Mouse (Mus musculus): ENCODE results near the gene Entpd6.

The Entpd6 gene

DNA sequence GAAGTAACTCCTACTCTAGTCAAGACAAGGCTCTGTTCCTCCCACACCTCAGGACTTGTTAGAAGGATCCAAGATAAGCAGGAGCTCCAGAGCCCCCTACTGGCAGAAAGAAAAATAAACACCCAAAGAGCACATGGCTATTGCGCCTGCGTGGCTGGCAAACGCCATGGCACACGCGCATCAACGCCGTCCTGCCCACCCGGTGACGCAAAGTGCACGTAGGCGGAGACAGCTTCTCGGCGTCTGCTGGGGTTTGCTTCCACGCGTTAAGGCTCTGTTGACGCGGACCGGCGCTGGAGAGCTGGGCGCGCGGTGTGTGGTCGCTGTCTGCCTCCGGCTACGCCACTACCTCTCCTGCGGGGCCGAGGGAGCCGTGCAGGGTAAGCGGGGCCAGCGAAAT, at the start of gene Entpd6:
TSS of gene Entpd6 (plus strand) at position 189 of the 400 bp plus-strand sequence.
- DNase-seq (ENCODE audit: low spot score in 2 of 2), result peak; percentile 80 to 84

DNA sequence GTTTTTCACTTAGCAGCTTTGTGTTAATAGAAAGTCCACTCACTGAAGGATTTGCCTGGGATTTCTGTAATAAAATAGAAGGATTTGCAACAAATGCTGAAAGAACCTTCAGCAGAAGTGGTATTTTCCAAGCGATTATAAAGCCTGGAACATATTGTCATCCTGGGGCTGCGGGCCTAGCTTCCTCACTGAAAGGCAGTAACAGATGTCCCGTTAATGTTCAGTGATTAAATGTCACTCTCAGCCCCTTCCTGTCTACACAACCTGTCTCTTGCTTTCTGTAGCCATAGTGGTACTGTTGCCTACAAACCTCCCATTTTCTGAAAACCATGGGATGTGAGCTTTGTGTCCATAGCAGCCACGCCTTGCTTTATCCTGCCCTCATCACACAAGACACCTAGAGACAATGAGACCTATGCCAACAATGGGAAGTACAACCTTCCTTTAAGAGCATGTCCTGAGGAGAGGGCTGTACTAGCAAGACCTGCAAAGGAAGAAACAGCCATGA, 36.6 kb upstream of the Entpd6 start:
- no peak for DNase-seq (ENCODE audit: low spot score in 2 of 2)

DNA sequence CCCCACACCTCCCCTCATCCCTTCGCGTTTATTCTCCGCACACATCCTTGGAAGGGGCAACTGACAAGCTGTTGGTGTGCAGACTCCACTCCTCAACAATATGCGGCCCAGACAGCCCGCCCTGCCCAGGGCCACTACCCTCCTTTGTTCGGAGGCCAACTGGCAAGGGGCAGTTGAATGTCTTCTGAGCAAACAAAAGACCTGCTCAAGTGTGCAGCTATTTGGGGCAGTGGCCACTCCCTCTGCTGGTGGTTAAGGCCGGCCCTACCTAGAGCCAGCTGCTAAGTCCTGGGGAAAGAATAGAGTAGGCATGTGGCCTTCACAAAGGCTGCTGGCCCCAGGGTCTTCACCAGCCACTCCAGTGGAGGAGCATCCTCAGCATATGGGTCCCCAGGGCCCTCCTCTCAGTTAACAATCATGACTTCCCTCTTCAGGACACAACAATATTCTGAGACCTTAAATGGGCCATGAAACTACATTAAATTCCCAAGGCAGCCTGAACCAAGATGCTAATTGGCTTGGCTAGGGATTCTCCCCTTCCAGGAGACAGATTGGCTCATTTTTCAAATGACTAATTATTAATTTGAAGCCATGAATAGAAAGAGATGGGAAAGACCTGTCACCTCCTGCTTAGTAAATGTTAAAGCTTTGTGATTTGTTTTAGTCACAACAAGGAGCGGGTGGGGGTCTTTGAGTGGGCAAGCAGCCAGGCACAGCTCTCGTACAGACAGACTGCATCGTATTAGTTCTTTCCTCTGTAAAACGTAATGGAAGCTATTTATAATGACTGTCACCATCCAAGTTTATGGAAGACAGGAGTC, 12.9 kb upstream of the Entpd6 start:
- DNase-seq (ENCODE audit: low spot score in 2 of 2), result no peak

DNA sequence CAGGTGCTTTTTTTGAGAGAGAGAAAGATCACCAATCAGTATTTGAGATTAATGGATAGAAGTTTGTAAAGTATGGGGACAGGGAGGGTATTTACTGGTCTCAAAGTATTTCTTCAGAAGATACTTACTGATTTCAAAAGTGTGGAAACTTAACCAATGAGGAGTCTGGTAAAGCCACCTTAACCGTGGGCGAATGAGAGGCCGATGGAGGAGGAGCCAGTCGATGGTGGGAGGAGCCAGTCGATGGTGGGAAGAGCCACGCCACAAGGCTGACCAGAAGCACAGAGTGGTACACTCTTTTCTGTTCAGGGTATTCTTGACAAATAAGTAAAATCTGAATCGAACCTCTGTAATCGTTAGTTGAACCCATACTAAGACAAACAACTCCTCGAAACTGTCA, 11.0 kb upstream of the Entpd6 start:
- DNase-seq (ENCODE audit: low spot score in 2 of 2), result no peak

DNA sequence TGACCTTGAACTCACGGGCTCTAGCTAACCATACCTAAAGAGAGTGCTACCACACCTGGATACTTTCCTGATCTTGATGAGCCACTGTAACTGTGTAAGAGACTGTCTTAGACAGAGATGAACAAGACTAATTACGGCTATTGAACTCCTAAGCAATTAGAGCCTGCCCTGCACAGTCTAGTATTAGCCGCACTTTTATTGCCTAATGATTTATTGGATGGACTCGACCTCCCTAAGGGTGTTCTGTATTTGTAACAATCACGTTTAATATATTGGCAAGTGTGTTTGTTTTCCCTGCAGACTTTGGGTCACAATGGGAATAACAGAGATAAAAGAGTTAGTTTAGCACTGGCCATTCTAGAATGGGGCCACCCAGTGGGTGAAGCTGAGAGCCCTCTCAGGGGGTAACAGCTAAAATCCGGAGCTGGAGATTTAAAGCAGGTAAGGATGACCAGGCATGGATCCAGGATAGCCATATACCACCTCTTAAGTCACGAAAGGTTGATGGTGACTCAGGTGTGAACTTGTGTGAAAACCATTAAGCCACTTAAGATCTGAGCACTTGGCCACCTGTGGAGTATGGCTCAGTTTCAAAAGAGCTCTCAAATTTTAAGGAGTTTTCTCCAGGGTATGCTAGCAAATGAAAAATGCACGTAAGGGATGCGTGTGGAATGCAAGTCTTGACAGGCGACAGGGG, 8.5 kb upstream of the Entpd6 start:
- no peak for DNase-seq (ENCODE audit: low spot score in 2 of 2)

DNA sequence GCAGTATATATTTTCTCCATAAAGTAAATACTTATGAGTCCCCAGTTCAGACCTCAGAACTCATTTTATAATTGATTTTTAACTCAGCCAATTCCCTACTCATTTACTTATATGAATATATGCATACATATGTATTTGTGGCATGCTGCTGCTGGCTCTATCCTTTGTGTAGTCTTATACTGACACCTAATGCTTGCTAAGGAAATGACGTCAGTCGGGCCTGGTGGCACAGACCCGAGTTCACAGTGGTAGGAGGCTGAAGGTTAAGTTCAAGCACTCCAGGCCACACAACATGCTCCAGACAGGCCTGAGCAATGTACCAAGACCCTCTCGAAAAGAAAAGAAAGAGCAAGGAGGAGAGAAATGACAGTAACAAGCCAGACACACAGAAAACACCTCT, 7.4 kb upstream of the Entpd6 start:
- no peak for DNase-seq (ENCODE audit: low spot score in 2 of 2)

DNA sequence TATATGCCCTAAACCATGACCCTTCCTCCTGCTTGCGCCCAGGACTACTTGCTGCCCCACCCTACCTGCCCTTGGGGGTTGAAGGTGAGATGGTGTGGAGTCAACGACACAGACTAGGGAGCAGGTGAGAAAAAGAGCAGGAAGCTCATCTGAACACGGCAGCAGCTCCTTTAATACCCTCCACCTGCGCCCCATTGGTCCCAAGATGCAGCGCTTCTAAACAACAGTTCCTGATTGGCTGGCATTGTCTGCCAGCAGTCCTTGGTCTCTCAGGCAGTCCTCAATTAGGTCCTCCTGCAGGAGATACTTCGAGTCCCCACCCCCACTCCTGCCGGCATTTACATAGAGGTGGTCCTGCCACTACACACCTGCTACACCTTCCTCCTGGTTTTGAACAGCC, 3.8 kb upstream of the Entpd6 start:
- no peak for DNase-seq (ENCODE audit: low spot score in 2 of 2)

DNA sequence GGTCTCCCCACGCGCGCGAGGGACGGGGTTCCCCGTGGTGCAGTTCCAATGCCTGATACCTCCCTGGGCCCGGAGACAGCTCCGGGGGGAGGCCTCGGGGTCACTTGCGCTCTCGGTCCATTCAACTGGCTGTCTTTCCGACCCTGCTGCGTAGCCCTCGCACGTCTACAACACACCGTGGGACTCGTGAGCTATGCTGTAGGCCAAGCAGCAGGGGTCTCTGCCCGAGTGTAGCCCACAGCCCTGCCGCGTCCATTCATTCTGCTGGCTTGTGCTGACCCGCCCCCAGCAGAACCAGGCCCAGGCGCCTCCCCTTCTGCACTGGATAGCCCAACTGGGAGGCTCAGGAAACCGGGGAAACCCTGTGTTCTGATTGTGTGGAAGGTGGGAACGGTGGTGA, 441 bp downstream of the Entpd6 start:
- DNase-seq (ENCODE audit: low spot score in 2 of 2), result peak in 1 of 2 experiments; percentile 11

DNA sequence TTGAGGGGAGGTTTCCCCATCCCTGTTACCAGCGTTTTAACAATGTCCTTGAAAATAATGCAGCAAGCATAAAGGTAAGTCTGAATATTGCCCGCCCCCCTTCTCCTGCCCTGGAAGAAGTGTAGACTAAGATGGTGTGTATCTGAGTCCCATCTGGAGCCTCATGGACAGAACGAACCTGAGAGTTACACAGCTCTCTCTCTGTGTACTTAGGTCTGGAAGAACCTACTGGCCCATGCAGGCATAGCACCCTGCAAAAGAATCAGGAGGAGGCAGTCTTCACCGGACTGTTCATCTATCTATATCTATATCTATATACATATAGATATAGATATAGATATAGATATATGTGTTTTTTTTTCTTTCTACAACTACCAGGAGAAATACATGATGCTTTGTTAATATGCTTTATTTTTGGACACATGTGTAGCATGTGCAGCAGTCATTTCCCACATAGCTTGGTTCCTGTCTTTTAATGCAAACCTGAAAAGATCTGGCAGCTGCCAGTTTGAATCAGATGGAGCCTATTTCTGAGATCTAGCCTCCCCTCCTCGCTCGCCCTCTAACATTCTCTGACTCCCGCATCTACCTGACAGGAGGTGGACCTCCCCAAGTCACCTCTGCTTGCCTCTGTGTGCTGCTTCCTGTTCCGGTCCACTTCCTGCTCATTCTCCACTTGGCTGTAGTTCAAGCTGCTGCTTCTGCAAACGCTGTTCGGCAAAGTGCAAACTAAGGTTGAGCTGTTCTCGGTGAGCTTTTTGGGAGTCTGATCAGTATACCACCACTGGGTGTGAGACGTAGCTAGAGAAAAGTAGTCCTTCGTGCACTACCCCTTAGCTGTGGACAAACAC, 1.5 kb downstream of the Entpd6 start:
- DNase-seq (ENCODE audit: low spot score in 2 of 2), result no peak

DNA sequence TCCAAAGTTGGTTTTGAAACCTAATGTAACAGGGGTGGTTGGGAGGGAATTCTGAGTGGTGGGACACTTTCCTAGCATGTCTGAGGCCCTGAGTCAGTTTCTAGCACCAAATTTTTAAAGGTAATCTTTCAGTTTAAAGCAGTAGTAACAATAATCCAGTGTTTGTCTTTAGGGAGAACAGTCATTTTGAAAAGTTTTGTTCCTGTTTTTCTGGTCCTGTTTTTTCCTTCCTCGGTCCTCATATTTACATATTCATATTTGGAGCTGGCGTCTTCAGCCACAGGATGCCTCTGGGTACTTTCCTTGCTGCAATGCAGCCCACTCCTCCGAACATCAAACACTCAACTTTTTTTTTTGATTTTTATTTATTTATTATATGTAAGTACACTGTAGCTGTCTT, 6.2 kb downstream of the Entpd6 start:
- DNase-seq (ENCODE audit: low spot score in 2 of 2), result no peak

DNA sequence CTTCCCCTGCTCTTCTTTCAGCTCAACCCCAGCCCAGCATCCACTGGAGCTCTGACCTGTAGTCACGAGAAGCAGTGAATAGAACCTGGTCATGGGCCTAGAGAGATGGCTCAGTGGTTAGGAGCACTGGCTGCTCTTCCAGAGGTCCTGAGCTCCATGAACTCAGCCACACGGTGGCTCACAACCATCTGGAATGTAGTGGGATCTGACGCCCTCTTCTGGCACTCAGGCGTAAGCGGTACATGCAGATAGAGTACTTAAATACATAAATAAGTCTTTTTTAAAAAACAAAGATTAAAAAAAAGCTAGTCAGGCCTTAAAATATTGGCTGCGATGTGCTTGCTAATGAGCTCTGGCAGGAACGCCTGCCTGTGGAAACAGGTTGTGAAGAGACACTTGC, 12.6 kb downstream of the Entpd6 start:
- no peak for DNase-seq (ENCODE audit: low spot score in 2 of 2)

DNA sequence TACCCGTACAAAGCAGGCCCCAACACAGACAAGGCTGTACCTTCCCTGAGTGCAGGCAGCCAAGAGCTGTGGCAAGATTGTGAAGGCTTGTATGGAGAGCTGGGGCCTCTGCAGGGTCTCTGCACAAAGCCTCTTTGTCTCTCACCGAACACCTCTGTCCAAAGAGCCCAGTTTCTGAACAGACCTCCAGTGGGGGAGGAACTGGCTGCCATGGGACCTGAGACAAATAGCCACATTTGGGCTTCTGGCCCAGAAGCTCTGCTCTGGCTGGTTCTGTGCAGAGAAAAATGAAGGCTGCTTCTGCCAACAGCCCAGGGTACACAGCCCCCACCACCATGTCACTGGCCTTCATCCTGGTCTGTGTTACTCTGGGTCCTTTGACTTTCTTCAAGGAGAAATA, 16.8 kb downstream of the Entpd6 start:
- DNase-seq (ENCODE audit: low spot score in 2 of 2), result no peak

DNA sequence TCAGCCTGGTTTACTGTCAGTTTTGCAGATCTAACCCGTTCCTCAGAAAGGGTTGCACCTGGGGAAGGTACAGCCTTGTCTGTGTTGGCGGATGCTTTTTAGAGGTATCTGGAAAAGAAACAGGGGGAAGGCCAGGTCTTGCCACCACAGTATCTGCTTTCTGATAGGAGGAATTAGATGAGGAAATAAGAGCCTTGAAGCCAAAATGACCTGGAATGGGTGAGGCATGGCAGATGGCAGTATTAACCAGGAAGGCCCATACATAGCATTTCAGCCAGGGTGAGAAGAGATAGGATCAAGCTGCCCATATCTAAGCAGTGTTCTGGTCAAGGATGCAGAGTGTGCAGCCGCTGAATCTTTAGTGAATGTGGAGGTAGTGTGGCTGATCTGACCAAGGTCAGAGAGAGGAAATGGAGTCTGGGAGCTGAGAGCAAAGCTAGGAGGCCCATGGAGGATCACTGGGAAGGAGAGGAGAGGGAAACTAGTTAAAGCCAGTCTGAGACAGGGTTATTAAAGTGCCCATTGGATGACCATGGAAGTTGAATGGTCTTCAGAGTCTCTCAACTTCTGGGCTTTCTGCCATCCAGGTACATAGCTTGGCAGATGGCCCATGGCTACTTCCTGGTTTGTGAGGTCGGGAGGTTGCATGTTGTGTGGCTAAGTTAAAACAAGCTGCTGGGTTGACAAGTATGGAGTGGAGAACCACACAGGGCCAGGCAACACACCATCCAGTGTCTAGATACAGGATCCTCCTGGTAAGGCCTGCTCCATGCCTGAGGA, 17.4 kb downstream of the Entpd6 start:
- no peak for DNase-seq (ENCODE audit: low spot score in 2 of 2)

DNA sequence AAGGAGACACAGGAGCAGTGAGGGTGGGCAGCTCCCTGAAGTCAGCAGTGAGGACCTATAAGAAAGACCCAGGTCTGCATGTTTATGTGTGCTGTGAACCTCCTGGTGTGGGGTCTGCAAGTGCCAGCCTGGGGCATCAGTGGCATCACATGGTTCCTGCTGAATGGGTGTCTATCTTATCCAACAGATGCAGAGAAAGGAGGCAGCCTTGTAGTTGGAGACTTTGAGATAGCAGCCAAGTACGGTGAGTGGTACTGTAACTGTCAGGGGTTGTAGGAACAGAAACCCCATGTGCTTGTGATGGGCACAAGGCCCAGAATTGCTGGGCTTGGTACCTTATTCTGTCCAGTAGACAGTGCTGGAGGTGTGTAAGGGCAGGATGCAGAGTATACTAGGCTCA, 19.8 kb downstream of the Entpd6 start:
- no peak for DNase-seq (ENCODE audit: low spot score in 2 of 2)

DNA sequence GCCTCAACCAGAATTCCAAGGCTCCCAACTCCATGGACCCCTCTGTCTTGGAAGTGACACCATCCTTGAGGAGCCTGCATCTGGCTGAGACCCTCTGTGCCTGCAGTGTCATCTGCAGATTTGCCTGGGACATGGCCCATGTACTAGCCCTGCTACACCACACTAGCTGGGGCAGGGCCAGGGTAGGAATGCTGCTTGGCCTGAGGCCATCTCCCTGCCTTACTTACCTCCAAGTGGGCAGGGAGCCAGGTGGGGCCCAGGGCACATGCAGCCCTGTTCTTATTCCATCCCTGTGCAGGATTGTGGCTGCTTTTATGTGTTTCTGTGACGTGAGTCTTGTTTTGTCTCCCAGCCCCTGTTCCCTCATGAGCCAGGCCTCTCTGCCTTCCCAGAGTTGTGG, 21.9 kb downstream of the Entpd6 start:
- no peak for DNase-seq (ENCODE audit: low spot score in 2 of 2)

DNA sequence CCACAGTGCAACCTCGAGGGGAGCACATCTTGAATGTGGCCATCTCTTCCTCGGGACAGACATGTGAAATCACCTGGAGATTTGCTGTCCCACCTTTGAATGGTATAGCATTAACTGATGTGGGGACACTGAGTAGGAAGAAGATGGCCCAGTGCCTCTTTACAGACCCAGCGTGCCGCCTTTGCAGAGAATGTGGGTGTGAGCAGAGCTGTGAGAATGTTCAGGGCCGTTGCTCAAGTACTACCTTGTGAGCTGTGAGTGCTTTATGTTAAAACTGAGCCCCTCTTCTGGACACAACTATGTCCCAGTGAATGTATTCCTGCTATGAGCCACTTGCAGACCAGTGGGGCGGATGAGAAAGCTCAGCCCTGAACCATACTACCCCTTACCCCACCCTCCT, 22.3 kb downstream of the Entpd6 start:
- no peak for DNase-seq (ENCODE audit: low spot score in 2 of 2)

DNA sequence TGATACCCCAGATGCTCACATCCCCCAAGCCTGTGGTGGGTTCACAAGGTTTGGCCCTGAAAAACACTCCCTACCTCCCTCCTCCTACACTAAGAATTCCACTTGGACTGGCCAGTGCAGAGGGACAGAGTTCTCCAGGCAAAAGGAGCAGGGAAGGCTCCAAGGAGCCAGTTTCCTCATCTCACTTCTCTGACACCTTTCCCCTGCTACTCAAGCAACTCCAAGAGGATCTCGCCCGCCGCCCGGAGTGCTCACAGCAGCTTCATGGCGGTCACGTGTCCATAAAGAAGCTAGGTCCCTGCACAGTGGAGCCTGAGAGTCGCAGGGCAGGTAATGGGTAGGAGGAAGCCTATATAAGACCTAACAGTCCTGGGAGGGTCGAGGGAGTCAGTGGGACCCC, 23.2 kb downstream of the Entpd6 start:
- DNase-seq (ENCODE audit: low spot score in 2 of 2), result no peak

DNA sequence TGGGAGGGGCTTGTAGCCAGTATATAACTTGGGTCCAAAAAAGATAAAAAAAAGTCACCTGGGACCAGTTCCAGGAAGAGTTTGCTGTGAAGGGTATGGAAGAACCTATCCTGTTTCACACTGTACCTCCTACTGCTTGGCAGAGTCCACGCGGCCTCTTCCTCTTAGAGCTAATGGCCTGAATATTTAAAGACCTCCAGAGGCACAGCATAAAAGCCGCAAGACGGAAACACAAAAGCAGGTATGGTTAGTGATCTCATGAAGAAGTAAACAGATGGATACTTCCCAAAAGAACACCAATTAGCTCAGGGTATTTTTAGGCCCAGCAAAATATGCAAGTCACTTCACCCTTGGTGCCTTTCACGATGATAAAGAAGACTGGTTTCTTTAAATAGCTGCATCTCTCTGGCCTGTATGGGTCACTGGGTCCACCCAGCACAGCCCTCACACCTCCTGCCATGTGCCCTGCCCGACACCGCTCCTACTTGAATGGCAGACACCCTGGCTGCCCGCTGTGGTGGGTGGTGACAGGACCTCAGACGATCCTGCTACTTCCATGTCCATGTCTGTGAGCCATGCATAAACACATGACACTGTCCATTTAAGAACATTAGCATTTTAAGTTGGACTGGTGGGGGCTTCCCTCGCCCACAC, 23.8 kb downstream of the Entpd6 start:
- no peak for DNase-seq (ENCODE audit: low spot score in 2 of 2)

DNA sequence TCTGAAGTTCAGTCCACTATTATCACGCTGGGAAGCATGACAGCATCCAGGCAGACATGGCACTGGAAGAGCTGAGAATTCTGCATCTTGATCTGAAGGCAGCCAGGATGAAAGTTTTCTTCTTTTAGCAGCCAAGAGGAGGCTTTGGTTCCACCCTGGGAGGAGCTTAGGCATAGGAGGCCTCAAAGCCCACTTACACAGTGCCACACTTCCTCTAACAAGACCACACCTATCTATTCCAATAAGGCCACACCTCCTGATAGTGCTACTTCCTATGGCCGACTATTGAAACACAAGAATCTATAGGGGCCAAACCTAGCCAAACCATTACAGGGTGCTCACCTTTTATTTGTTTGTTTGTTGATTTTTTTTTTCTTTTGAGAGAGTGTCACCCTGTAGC, 34.0 kb downstream of the Entpd6 start:
- DNase-seq (ENCODE audit: low spot score in 2 of 2), result no peak

DNA sequence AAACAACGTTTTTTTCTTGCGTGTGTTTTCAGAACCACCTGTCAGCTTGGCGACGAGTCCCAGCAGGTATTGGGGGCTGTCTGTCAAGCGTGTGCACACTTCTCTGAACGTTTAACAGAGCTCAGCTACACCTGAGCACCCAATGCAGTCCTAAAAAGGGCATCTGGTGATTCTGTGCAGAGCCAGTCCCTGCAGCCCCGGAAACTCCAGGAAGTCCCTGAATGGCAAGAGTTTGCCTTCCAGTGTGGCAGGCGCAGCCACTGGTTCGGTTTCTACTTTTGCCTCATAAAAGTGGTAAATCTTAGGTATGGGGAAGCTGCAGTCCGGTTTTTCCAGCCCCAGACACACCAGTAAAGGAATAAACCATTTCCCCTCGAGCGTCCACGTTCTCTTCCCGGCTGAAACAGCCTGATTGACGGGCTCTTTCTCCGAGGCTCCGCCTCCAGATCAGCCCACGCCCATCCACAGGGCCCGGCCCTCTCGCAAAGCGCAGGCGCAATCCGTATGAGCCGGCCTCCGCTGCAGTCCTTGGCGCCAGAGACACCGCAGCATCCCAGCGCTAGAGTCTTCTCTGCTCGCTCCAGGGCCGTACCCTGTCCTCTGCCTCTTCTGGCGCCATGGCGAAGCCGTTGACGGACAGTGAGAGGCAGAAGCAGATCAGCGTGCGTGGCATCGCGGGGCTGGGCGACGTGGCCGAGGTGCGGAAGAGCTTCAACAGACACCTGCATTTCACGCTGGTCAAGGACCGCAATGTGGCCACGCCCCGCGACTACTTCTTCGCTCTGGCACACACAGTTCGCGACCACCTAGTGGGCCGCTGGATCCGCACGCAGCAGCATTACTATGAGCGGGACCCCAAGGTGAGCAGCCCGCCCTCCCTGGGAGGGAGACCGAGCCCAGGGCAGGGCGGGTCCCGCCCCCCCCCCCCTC, 37.7 kb downstream of the Entpd6 start, which contains the start of gene Pygb:
TSS of gene Pygb (plus strand) at position 485 of the 930 bp plus-strand sequence.
- DNase-seq (ENCODE audit: low spot score in 2 of 2), result peak; percentile 65 to 68
